Mouse (Mus musculus) midbrain, embryonic 14.5 days (tissue): ENCODE measurements around the gene Xpc. TPM values are rescaled to one million over a fixed set of nuclear protein-coding genes. Genes with fewer than 3 reads are reported as not detected.

Experiments
- ATAC-seq: fragments of 200-750 bp; cut with Nextera tagmentation; 2 replicates; pipeline ENCODE4 v1.8.0; 2017; ENCODE audit warnings: moderate number of reproducible peaks, moderate library complexity; ENCODE audit not compliant: low FRiP score, low TSS enrichment
- DNase-seq: peaks from one replicate; pipeline ENCODE4 v3.0.0-alpha.2; 2015
- H3K27ac ChIP-seq: fragments of 300-500 bp; sonication (generic); replicated peaks from 2 replicates; pipeline ENCODE4 v1.5.1; 2014; ENCODE audit warnings: mild to moderate bottlenecking, low read depth, low read length, moderate library complexity
- H3K27me3 ChIP-seq: fragments of 300-500 bp; sonication (generic); 2 replicates; pipeline ENCODE4 v1.6.1; 2014; ENCODE audit warnings: low read length, control low read depth, mixed read lengths; ENCODE audit not compliant: control insufficient read depth, insufficient read depth
- H3K36me3 ChIP-seq: fragments of 300-500 bp; sonication (generic); 2 replicates; pipeline ENCODE4 v1.6.1; 2014; ENCODE audit warnings: low read length, control low read depth; ENCODE audit not compliant: control insufficient read depth, insufficient read depth
- H3K4me1 ChIP-seq: fragments of 300-500 bp; sonication (generic); 2 replicates; pipeline ENCODE4 v1.6.1; 2014; ENCODE audit warnings: mild to moderate bottlenecking, antibody characterized with exemption, low read length, control low read depth; ENCODE audit not compliant: control insufficient read depth, insufficient read depth
- H3K4me2 ChIP-seq: fragments of 300-500 bp; sonication (generic); 2 replicates; pipeline ENCODE4 v1.6.1; 2014; ENCODE audit warnings: mild to moderate bottlenecking, low read length, moderate library complexity
- H3K4me3 ChIP-seq: fragments of 300-500 bp; sonication (generic); replicated peaks from 2 replicates; pipeline ENCODE4 v1.5.1; 2014; ENCODE audit warnings: low read depth, low read length
- H3K9ac ChIP-seq: fragments of 300-500 bp; sonication (generic); replicated peaks from 2 replicates; pipeline ENCODE4 v1.6.1; 2014; ENCODE audit warnings: mild to moderate bottlenecking, low read length, moderate library complexity
- H3K9me3 ChIP-seq: fragments of 300-500 bp; sonication (generic); 2 replicates; pipeline ENCODE4 v1.6.1; 2016; ENCODE audit warnings: low read length, control low read depth, mixed read lengths; ENCODE audit not compliant: control insufficient read depth
- WGBS: fragments of 180-500 bp; shearing (Covaris S2); extraction: QIAGEN DNeasy Blood & Tissue Kit; methylation state at CpG from one replicate; pipeline ENCODE4 v1.1.7; 2014; 5-methylcytosine and 5-hydroxymethylcytosine counted together
- polyA plus RNA-seq: library from polyadenylated mRNA; unstranded; fragments of >200 nt; fragmentation: Nextera tagmentation; extraction: Ambion mirVana; gene quantifications from 2 replicates; pipeline ENCODE4 v1.2.1, GENCODE M21; 2014

The Xpc gene
- polyA plus RNA-seq, 1 experiment from 2014 or later = 18.1 TPM

- 89% methylated on average over 10 of the region's 10 CpGs for WGBS
- H3K4me2 ChIP-seq = no peak overlapping the region
Measured at GRCm38 (mm10) chr6:91510211-91510610, 5.5 kb downstream of the Xpc start.

GRCm38 (mm10) chr6:91509326-91509725 lies 6.4 kb downstream of the Xpc start:
- peaks cover under 1% of the 10 kb centered on the region; the same call in 1 of the 2 replicates for H3K4me1 ChIP-seq
- no peak overlapping the region for H3K9ac ChIP-seq
- ATAC-seq (no peak), DNase-seq (peak; percentile 71)
- peaks cover 55% of the 10 kb centered on the region for H3K36me3 ChIP-seq
- no peak overlapping the region for H3K4me3 ChIP-seq
- 41% methylated on average over 7 of the region's 7 CpGs for WGBS
- H3K27ac ChIP-seq = no peak overlapping the region
- H3K9me3 ChIP-seq = no peaks in the 10 kb centered on the region
- H3K4me2 ChIP-seq = no peak overlapping the region
- no peaks in the 10 kb centered on the region for H3K27me3 ChIP-seq

More at GRCm38 (mm10) chr6:91510211-91510610, 5.5 kb downstream of the Xpc start:
- no peak overlapping the region for H3K4me3 ChIP-seq
- peaks cover 9% of the 10 kb centered on the region for H3K4me1 ChIP-seq
- no peaks in the 10 kb centered on the region for H3K9me3 ChIP-seq
- no peak overlapping the region for H3K27ac ChIP-seq
- H3K36me3 ChIP-seq = peaks cover 46% of the 10 kb centered on the region
- H3K27me3 ChIP-seq = no peaks in the 10 kb centered on the region
- H3K9ac ChIP-seq = no peak overlapping the region
- DNase-seq (no peak), ATAC-seq (no peak)

- H3K4me3 ChIP-seq = no peak overlapping the region
- DNase-seq (no peak), ATAC-seq (no peak)
- peaks cover 67% of the 10 kb centered on the region for H3K36me3 ChIP-seq
- no peak overlapping the region for H3K27ac ChIP-seq
- H3K4me2 ChIP-seq = no peak overlapping the region
- 91% methylated on average over 3 of the region's 3 CpGs for WGBS
- H3K4me1 ChIP-seq = no peaks in the 10 kb centered on the region
- no peaks in the 10 kb centered on the region for H3K9me3 ChIP-seq
- H3K9ac ChIP-seq = no peak overlapping the region
- no peaks in the 10 kb centered on the region for H3K27me3 ChIP-seq
Measured at GRCm38 (mm10) chr6:91508041-91508440, 7.6 kb downstream of the Xpc start.

GRCm38 (mm10) chr6:91506036-91506435 lies 9.7 kb downstream of the Xpc start:
- Histone ChIP-seq H3K27ac (no peak overlapping the region), H3K4me3 (no peak overlapping the region), H3K9ac (no peak overlapping the region), H3K9me3 (no peaks in the 10 kb centered on the region), H3K4me1 (no peaks in the 10 kb centered on the region), H3K27me3 (no peaks in the 10 kb centered on the region), H3K4me2 (no peak overlapping the region), H3K36me3 (peaks cover 86% of the 10 kb centered on the region)
- DNase-seq (no peak), ATAC-seq (no peak)
- WGBS = 94% methylated on average over 5 of the region's 5 CpGs

- DNase-seq (no peak), ATAC-seq (no peak)
- H3K27ac ChIP-seq = no peak overlapping the region
- H3K4me1 ChIP-seq = no peaks in the 10 kb centered on the region
- H3K4me3 ChIP-seq = no peak overlapping the region
- no peak overlapping the region for H3K9ac ChIP-seq
- peaks cover 99% of the 10 kb centered on the region for H3K36me3 ChIP-seq
- H3K27me3 ChIP-seq = no peaks in the 10 kb centered on the region
- no peak overlapping the region for H3K4me2 ChIP-seq
- 95% methylated on average over 1 of the region's 1 CpGs for WGBS
- no peaks in the 10 kb centered on the region for H3K9me3 ChIP-seq
Measured at GRCm38 (mm10) chr6:91503302-91503701, 12.4 kb downstream of the Xpc start.

- H3K27me3 ChIP-seq = no peaks in the 10 kb centered on the region
- peaks cover 95% of the 10 kb centered on the region for H3K36me3 ChIP-seq
- H3K27ac ChIP-seq = no peak overlapping the region
- H3K4me2 ChIP-seq = no peak overlapping the region
- H3K4me3 ChIP-seq = no peak overlapping the region
- no peaks in the 10 kb centered on the region for H3K4me1 ChIP-seq
- H3K9me3 ChIP-seq = no peaks in the 10 kb centered on the region
- 94% methylated on average over 8 of the region's 8 CpGs for WGBS
- DNase-seq (no peak), ATAC-seq (no peak)
- H3K9ac ChIP-seq = no peak overlapping the region
Measured at GRCm38 (mm10) chr6:91494526-91494925, 21.2 kb downstream of the Xpc start.

GRCm38 (mm10) chr6:91493053-91493452 lies 22.6 kb downstream of the Xpc start:
- H3K36me3 ChIP-seq = peaks cover 95% of the 10 kb centered on the region
- no peaks in the 10 kb centered on the region for H3K27me3 ChIP-seq
- no peak overlapping the region for H3K4me2 ChIP-seq
- no peak for DNase-seq
- H3K4me3 ChIP-seq = no peak overlapping the region
- H3K9ac ChIP-seq = no peak overlapping the region
- no peaks in the 10 kb centered on the region for H3K4me1 ChIP-seq
- no peak overlapping the region for H3K27ac ChIP-seq
- 90% methylated on average over 10 of the region's 10 CpGs for WGBS
- ATAC-seq = no peak
- H3K9me3 ChIP-seq = no peaks in the 10 kb centered on the region

GRCm38 (mm10) chr6:91491004-91491403 lies 24.7 kb downstream of the Xpc start:
- H3K36me3 ChIP-seq = peaks cover 95% of the 10 kb centered on the region
- 76% methylated on average over 6 of the region's 6 CpGs for WGBS

GRCm38 (mm10) chr6:91489872-91490271 lies 25.8 kb downstream of the Xpc start:
- Histone ChIP-seq H3K4me1 (no peaks in the 10 kb centered on the region), H3K4me2 (no peak overlapping the region), H3K9me3 (no peaks in the 10 kb centered on the region), H3K27me3 (no peaks in the 10 kb centered on the region), H3K9ac (no peak overlapping the region), H3K4me3 (no peak overlapping the region), H3K27ac (no peak overlapping the region), H3K36me3 (peaks cover 95% of the 10 kb centered on the region)
- WGBS = 87% methylated on average over 10 of the region's 10 CpGs
- ATAC-seq (no peak), DNase-seq (no peak)

More at GRCm38 (mm10) chr6:91491004-91491403, 24.7 kb downstream of the Xpc start:
- H3K9ac ChIP-seq = no peak overlapping the region
- H3K4me1 ChIP-seq = no peaks in the 10 kb centered on the region
- H3K27me3 ChIP-seq = no peaks in the 10 kb centered on the region
- H3K27ac ChIP-seq = no peak overlapping the region
- DNase-seq (no peak), ATAC-seq (no peak)
- H3K4me3 ChIP-seq = no peak overlapping the region
- no peak overlapping the region for H3K4me2 ChIP-seq
- no peaks in the 10 kb centered on the region for H3K9me3 ChIP-seq
